Mouse (Mus musculus) kidney, adult 18-20 months (tissue): ENCODE measurements around the gene Prim2.
"Not testable (repeated sequence)": the region's sequence is repeated elsewhere in the genome, so short reads cannot be mapped to it uniquely, and the experiment has no call there.

Experiments used
- DNase-seq: peaks from one replicate; pipeline ENCODE4 v3.0.0; 2021

The Prim2 gene

GRCm38 (mm10) chr1:33649534-33650108, 20.0 kb downstream of the Prim2 start:
- no peak for DNase-seq

- no peak for DNase-seq
These were observed 20.6 kb downstream of the Prim2 start for GRCm38 (mm10) chr1:33649021-33649420.

DNA sequence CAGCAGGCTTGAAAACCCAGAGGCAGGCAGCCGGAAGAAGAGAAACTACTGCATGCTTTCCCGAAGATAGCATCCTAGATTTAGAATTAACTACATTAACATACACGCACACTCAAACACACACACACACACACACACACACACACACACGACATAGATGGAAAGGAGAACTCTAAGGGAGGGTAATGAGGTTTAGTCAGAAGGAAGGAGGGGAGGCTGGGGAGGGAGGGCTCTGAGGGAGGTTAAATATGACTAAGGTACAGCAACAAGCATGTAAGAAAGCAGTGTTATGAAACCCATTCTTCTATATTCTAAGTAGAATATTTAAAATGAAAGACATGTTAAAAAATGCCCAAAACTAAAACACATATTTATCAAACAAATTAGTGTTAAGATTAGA, 21.9 kb downstream of the Prim2 start:
- DNase-seq: no peak

GRCm38 (mm10) chr1:33647173-33647572, 22.4 kb downstream of the Prim2 start:
- DNase-seq: no peak

DNA sequence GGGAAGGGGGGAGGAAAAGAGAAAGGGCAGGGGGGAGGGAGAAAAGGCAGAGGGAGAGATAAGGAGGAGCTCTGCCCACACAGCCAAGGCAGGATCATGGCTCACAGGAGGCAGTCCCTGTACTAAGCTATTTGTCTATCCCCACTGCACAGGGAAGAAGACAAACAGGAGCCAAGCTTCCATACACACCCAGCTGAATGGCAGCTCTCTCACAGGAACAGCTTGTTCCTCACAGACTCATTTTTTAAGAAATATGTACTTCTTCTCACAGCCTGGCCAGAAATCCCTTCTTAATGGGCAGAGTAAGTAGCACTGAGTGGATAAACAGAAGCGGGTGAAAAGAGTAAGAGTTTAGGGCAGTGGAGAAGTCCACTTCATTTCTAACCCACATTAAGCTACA, 23.9 kb downstream of the Prim2 start:
- no peak for DNase-seq

- no peak for DNase-seq
These were observed 28.5 kb downstream of the Prim2 start for GRCm38 (mm10) chr1:33641139-33641538.

DNA sequence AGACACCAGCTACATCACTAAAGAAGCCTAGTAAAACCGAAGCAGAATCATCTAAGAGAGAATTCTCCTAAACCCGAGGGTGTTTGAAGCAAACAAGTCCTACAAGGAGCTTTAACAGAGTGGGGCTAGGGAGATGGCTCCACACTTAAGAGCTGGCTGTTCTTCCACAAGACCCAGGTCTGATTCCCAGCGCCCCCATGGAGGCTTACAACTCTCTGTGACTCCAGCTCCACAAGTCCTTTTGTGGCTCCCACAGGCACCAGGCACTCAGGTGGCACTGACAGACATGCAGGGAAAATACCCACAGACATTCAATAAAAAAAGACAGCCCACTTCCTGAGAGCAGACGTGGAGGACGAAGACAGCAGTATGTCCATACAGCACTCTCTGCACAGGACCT, 29.5 kb downstream of the Prim2 start:
- DNase-seq: no peak

DNA sequence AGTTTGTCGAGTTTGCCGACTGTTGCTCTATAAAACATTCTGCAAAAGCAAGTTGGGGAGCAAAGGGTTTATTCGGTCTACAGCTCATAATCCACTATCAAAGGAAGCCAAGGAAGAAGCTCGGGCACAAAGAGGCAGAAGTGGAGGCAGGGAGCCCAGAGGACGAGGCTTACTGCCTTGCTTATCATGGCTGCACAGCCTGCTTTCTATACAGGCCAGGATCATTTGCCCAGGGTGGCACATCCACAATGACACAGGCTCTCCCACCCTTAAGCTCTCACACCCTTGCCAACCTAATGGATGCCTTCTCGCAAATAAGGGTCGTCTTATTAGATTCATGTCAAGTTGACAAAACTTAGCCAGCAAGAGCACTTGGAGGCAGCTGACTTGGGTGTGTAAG, 30.4 kb downstream of the Prim2 start:
- DNase-seq: no peak

- no peak for DNase-seq
These were observed 31.8 kb downstream of the Prim2 start for GRCm38 (mm10) chr1:33637827-33638226.

DNA sequence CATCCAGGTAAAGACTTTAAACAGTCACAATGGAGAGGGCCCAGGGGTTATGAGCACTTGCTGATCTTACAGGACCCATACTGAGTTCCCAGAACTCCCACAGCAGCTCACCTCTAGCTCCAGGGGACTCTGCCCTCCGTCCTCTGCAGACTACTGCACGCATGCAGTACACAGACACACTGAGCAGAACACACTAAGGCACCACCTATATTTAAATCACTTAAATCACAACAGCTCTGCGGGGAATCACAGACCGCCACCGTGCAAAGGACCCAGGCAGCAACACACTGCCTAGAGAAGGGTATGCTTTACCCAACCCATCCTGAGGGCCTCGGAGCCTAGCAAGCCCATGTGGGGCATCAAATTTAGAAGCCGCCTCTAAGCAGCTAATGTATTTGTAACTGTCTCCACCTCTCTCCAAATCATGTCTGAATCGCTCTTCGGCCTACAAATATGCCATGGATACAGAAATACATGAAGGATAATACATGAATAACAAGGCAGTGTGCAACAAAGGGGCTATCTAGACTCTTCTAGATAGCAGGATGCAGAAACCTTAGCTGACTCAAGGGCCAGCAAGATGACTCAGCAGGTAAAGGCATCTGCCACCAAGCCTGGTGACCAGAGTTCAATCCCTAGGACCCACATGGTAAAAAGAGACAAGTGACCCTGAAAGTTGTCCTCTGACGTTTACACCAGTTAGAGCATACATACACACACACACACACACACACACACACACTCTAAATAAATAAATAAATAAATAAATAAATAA, 33.0 kb downstream of the Prim2 start:
- no peak for DNase-seq

DNA sequence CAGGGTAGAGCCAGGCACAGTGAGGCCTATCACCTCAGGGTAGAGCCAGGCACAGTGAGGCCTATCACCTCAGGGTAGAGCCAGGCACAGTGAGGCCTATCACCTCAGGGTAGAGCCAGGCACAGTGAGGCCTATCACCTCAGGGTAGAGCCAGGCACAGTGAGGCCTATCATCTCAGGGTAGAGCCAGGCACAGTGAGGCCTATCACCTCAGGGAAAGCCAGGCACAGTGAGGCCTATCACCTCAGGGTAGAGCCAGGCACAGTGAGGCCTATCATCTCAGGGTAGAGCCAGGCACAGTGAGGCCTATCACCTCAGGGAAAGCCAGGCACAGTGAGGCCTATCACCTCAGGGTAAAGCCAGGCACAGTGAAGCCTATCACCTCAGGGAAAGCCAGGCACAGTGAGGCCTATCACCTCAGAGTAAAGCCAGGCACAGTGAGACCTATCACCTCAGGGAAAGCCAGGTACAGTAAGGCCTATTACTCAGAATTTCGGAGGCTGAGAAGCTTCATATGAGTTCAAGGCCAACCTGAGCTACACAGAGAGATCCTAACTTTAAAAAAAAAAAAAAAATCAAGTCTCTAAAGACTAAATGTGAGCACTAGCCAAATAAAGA, 38.5 kb downstream of the Prim2 start:
- DNase-seq: not testable (repeated sequence)

DNA sequence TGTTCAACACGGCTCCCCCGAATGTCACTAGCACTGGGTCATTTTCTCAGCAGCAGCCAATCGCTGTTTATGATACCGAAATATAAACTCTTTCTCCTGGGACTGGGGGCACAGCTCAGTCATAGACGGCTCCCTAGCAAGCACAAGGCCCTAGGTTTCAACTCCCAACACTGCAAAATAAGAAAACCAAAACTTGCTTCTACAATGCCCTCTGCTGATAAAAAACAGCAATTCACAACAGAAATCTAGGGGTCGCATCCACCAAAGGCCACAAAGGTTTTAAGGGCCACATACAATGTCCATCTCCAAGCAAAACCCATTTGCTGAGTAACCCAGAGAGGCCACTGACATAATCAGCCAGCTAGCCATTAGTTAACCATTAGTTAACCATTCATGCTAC, 41.8 kb downstream of the Prim2 start:
- DNase-seq: no peak

- DNase-seq: no peak
These were observed 42.5 kb downstream of the Prim2 start for GRCm38 (mm10) chr1:33627070-33627469.

DNA sequence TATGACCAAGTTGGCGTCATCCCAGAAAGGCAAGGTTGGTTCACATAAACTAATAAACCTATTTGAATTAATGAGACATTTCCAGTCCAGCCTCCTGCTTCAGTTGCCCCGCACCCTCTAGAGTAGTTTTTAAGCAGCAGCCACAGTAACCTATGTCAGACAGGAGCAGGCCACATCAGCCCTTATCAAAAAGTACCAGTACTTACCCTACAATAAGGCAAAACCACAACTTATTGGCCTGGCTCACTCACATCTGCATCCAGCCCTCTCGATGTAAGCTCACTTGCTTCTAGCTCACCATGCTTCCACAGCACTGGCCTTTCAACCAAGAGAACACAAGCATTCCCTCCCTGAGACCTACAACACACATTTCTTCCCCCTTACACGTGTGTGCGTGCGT, 44.7 kb downstream of the Prim2 start:
- DNase-seq: no peak

DNA sequence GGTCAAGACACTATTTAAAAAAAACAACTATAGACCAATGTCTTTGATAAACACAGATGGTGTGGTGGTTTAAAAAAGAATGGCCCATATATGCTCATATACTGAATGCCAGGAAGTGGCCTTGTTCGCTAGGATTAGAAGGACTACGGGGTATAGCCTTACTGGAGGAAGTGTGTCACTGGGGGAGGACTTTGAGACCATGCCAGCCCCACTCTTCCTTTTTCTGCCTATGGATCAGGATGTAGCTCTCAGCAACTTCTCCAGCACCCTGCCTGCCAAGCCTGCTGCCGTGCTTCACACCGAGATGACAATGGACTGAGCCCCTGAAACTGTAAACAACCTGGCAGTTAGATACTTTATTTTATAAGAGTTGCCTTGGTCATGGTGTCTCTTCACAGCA, 45.2 kb downstream of the Prim2 start:
- DNase-seq: no peak

DNA sequence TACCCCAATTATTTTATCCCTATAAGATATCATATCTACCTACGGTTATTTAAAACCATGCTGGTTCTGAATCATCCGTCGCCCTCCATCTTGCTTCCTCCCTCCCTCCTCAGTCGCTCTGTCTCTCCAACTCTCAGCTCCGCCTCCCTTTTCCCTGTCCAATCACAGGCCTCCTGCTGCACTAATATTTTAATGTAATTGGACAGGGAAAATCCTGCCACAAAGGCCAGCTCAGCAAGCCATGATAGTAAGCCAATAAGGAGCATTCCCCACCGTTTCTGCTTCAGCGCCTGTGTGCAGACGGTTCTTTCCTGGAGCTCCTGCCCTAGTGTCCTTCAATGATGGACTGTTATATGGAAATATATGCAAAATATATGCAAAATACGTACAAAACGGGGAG, 47.8 kb downstream of the Prim2 start:
- no peak for DNase-seq

GRCm38 (mm10) chr1:33620091-33620788, 49.4 kb downstream of the Prim2 start:
- no peak for DNase-seq

DNA sequence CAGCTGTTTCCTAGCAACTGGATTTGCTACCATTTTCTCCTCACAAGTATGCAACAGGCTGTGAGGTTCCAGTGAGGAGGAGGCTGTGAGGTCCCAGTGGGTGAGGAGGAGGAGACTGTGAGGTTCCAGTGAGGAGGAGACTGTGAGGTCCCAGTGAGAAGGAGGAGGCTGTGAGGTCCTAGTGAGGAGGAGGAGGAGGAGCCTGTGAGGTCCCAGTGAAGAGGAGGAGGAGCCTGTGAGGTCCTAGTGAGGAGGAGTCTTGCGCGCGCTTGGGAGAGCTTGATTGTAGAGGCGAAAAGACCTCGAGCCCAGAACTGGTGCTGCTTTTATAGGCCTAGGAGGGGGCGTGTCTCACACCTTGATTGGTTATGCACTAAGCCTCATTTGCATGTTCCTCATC, 53.0 kb downstream of the Prim2 start:
- not testable (repeated sequence) for DNase-seq

DNA sequence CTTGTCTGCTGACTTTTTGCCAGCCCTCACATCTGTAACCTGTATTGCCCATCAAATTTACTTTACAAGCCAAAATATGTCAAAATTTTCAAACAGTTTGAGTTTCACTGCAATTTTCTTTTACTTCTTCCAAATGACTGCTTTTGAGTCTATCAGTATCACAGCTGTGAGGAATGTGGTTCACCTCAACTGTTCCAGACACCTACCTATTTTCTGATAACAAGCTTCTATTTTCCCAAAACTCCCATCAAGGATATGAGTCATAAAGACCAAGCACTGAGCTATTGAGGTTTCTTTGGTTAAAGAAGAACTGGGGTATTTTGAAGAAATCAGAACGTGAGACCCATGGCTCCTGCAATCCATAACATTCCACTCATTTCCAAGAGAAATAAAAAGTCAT, 57.5 kb downstream of the Prim2 start:
- no peak for DNase-seq

GRCm38 (mm10) chr1:33610026-33610721, 59.4 kb downstream of the Prim2 start:
- no peak for DNase-seq

DNA sequence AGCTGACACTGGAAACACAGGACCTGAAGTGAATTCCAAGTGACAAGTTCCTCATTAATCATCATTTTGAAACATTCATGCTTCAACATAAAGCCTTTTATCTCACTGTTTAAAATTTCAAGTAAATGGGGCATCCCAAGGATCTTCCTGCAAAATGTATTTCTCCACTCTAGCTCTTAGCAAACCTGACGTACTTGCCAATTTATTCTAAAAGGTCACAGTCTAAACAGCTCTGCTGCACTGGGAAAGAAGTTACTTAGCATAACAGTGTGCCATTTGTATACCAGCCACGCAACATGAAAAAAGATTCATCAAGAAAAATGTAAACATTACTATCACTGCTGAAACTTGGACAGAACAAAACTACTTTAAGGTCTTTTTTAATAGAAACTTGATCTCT, 61.5 kb downstream of the Prim2 start:
- DNase-seq: no peak

- no peak for DNase-seq
These were observed 65.4 kb downstream of the Prim2 start for GRCm38 (mm10) chr1:33604087-33604699.

DNA sequence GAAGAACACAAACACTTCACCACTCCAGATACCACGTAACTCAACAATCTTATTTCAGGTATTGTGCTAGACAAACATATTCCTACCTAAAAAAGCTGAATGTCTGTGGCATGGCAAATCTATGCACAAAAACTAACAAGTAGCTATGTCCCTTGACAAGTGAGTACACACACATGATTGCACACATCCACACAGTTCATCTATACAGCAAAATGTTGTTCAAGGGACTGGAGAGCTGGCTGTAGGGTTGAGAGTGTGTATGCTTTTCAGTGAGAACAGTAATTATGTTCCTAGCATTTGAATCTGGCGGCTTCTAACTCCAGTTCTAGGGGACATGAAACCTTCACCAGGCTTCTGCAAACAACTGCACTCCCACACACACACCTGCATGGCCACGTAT, 69.9 kb downstream of the Prim2 start:
- DNase-seq: no peak
